14 mouse cellular contexts compared by ENCODE assay signal in genomic region chr8:120739526-120739925, GRCm38 (mm10). TPM values are rescaled to one million over a fixed set of nuclear protein-coding genes. Genes with fewer than 3 reads are reported as not detected.
DNase-seq lines count a peak whose midpoint lies in the region; ATAC-seq and TF ChIP-seq lines count a peak whose summit lies in the region.
"Had no signal": no experiment of that assay in that cellular context is flagged by ENCODE, and none has a peak within 500 bp of the region (broad histone marks: within the 10 kb centered on the region; RNA-seq: fewer than 3 reads in every experiment).

No protein-coding gene starts in this region.

- intact Hi-C loops in heart, postnatal 10 days (cut with DNase I): loop anchor here (5.0 kb wide), 2 partner anchors 57 to 58 kb away; no protein-coding TSS in a partner anchor

- no peak overlapping the region for H3K9ac ChIP-seq in heart, embryonic 14.5 days (ENCODE audit: low read length)
- H3K9ac ChIP-seq in heart, embryonic 16.5 days (ENCODE audit: low read length): no peak overlapping the region
- H3K9ac ChIP-seq: hindbrain, embryonic 14.5 days; liver, embryonic 12.5 days had no signal

- ATAC-seq in heart, embryonic 14.5 days (ENCODE audit: insufficient number of reproducible peaks, insufficient read depth, low FRiP score, low read depth): no peak
- no peak for ATAC-seq in heart, embryonic 16.5 days (replicated peaks; ENCODE audit: extremely low read depth, insufficient read depth, low FRiP score)
- ATAC-seq in cerebellum, adult (ENCODE audit: insufficient number of reproducible peaks, low FRiP score, low TSS enrichment): no peak
- ATAC-seq: activated CD4-positive, CD25-positive, alpha-beta regulatory T cell, adult 4 months; CD4-positive, CD25-positive, alpha-beta regulatory T cell, adult 4 months; liver, embryonic 12.5 days had no signal

- no peaks in the 10 kb centered on the region for H3K9me3 ChIP-seq in heart, embryonic 14.5 days (ENCODE audit: control insufficient read depth, low read length)
- no peaks in the 10 kb centered on the region for H3K9me3 ChIP-seq in heart, embryonic 16.5 days (replicated peaks; ENCODE audit: control insufficient read depth, low read length)
- H3K9me3 ChIP-seq: liver, embryonic 12.5 days had no signal

- H3K27me3 ChIP-seq in heart, embryonic 14.5 days (ENCODE audit: control insufficient read depth, insufficient read depth, low read length): peaks cover 28% of the 10 kb centered on the region
- peaks cover 20% of the 10 kb centered on the region for H3K27me3 ChIP-seq in heart, embryonic 16.5 days (ENCODE audit: control insufficient read depth, insufficient read depth, low read length)

- DNase-seq in heart, postnatal 10 days: no peak
- DNase-seq in lung, adult 2 months: no peak
- no peak for DNase-seq in lung, postnatal 10 days
- DNase-seq in adrenal gland, postnatal 10 days: peak; percentile 44
- no peak for DNase-seq in layer of hippocampus, adult 11-12 months (ENCODE audit: low spot score)
- DNase-seq: cerebellum, adult 11-12 months; right cerebral cortex, postnatal 25 days had no signal

- no peak for TF ChIP-seq POLR2A in lung, adult 2 months (IDR thresholded peaks at IDR 0.05; ENCODE audit: borderline replicate concordance, extremely low read depth, low read depth, low read length)

- H3K4me1 ChIP-seq in heart, embryonic 14.5 days (ENCODE audit: control insufficient read depth in 2 of 2, insufficient read depth in 2 of 2, low read length in 2 of 2): peaks cover 11 to 13% of the 10 kb centered on the region in 2 experiments; a peak in 3 of 4 replicates
- H3K4me1 ChIP-seq in lung, adult 2 months (ENCODE audit: control insufficient read depth, insufficient read depth, low read length): peaks cover 10% of the 10 kb centered on the region
- peaks cover 8% of the 10 kb centered on the region for H3K4me1 ChIP-seq in heart, embryonic 16.5 days (ENCODE audit: control insufficient read depth, insufficient read depth, low read length)

- H3K4me2 ChIP-seq in heart, embryonic 14.5 days (ENCODE audit: low read length): peak overlapping the region; percentile 31; the same call in 1 of the 2 replicates
- peak overlapping the region; percentile 17 for H3K4me2 ChIP-seq in heart, embryonic 16.5 days (ENCODE audit: low read depth, low read length)
- H3K4me2 ChIP-seq: hindbrain, embryonic 14.5 days; liver, embryonic 12.5 days had no signal

- H3K36me3 ChIP-seq in heart, embryonic 14.5 days (ENCODE audit: control insufficient read depth, insufficient read depth, low read length): no peaks in the 10 kb centered on the region
- H3K36me3 ChIP-seq in heart, embryonic 16.5 days (ENCODE audit: control insufficient read depth, insufficient read depth): no peaks in the 10 kb centered on the region
- H3K36me3 ChIP-seq: liver, embryonic 12.5 days had no signal

- 0 out of 4 replicates have a peak overlapping the region, but pooled peaks of 1 of the 2 experiments have one; percentile 2 for H3K4me3 ChIP-seq in heart, embryonic 14.5 days (ENCODE audit: control insufficient read depth in 1 of 2, insufficient read depth in 1 of 2, low read depth in 1 of 2, low read length in 2 of 2)
- H3K4me3 ChIP-seq in lung, adult 2 months (replicated peaks; ENCODE audit: extremely low read depth, low read depth, low read length): peak overlapping the region; percentile 15
- peak overlapping the region; percentile 16; the same call in 1 of the 2 replicates for H3K4me3 ChIP-seq in heart, embryonic 16.5 days (ENCODE audit: low read length)
- H3K4me3 ChIP-seq: liver, embryonic 12.5 days had no signal

- WGBS in heart, embryonic 14.5 days: 65% methylated on average over 15 of the region's 15 CpGs
- 52% methylated on average over 15 of the region's 15 CpGs for WGBS in lung, adult 2 months
- 59% methylated on average over 15 of the region's 15 CpGs for WGBS in heart, embryonic 16.5 days

- no peak for TF ChIP-seq CTCF in lung, adult 2 months (IDR thresholded peaks at IDR 0.05; ENCODE audit: insufficient read depth, low read length)

- H3K27ac ChIP-seq in heart, embryonic 14.5 days (replicated peaks in 1 of 2; ENCODE audit: control insufficient read depth in 1 of 2, insufficient read depth in 1 of 2, low read depth in 2 of 2, low read length in 2 of 2): no peak overlapping the region
- H3K27ac ChIP-seq in heart, embryonic 16.5 days (ENCODE audit: low read length): no peak overlapping the region
- H3K27ac ChIP-seq: hindbrain, embryonic 14.5 days; liver, embryonic 12.5 days had no signal

RNA-seq across cellular contexts. Expression of gene Irf8, which starts 3.4 kb away (rescaled TPM):
- 7.5 and 8.5 TPM in 2 replicates for polyA plus RNA-seq in heart, embryonic 14.5 days (2014; fragmentation: Nextera tagmentation; extraction: Ambion mirVana)
- 1 to 10 TPM; 6.0 to 7.7 TPM for total RNA-seq in heart, postnatal 10 days (2021)
- 38.6 and 44.7 TPM in 2 replicates for polyA plus RNA-seq in lung, adult 2 months (2012; rRNA removed)
- 10 to 100 TPM; 18.9 to 21.8 TPM for total RNA-seq in adrenal gland, postnatal 10 days (2021)
- 19.3 and 22.5 TPM in 2 replicates for polyA plus RNA-seq in heart, embryonic 16.5 days (2015; fragmentation: Nextera tagmentation; extraction: Ambion mirVana)
